Mouse (Mus musculus): ENCODE results near the gene Slc7a14. TPM values are rescaled to one million over a fixed set of nuclear protein-coding genes. Genes with fewer than 3 reads are reported as not detected.

The Slc7a14 gene
- total RNA-seq, 1 experiment: 0.18 TPM

DNA sequence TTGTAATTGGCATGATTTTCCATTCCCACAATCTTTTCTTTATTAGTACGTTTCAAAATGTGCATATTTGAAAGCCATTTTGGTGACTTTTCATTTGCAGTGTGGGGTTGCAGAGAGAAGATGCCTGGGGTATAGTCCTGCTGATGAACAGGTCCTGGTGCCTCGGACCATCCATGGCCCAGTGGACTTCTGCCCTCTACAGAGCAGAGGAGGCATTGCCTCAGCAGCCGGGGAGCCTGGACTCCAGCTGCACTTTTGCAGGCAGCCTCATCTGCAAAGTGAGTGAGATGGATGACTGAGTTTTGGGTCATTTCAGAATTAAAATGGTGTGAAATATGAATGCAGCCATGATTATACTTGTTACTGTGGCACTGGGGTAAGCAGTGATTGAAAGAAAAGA, 72.2 kb downstream of the Slc7a14 start:
- Histone ChIP-seq H3K9ac (ENCODE audit: insufficient read depth, low read depth, low read length, poor library complexity, severe bottlenecking) (no peak overlapping the region), H3K4me1 (ENCODE audit: control insufficient read depth in 2 of 2, insufficient read depth in 2 of 2, low read length in 2 of 2, poor library complexity in 1 of 2) (no peaks in the 10 kb centered on the region), H3K36me3 (ENCODE audit: control insufficient read depth, insufficient read depth, low read length, poor library complexity, severe bottlenecking) (no peaks in the 10 kb centered on the region), H3K27ac (ENCODE audit: insufficient read depth, low read depth, low read length, poor library complexity, severe bottlenecking) (no peak overlapping the region), H3K9me3 (ENCODE audit: control insufficient read depth, insufficient read depth, low read depth, low read length) (no peaks in the 10 kb centered on the region), H3K4me3 (ENCODE audit: insufficient read depth in 1 of 2, low read depth in 1 of 2, low read length in 2 of 2, poor library complexity in 1 of 2, severe bottlenecking in 1 of 2) (no peak overlapping the region)
- no peak for TF ChIP-seq HCFC1 (IDR thresholded peaks at IDR 0.05; ENCODE audit: borderline replicate concordance, insufficient read depth, low read length)
- no peak for DNase-seq (ENCODE audit: low read depth, low spot score)
- in situ Hi-C loops (cut with MboI; ENCODE audit: low sequenced_read_pairs in 2 of 2, unreplicated experiment in 2 of 2): no loop called here

DNA sequence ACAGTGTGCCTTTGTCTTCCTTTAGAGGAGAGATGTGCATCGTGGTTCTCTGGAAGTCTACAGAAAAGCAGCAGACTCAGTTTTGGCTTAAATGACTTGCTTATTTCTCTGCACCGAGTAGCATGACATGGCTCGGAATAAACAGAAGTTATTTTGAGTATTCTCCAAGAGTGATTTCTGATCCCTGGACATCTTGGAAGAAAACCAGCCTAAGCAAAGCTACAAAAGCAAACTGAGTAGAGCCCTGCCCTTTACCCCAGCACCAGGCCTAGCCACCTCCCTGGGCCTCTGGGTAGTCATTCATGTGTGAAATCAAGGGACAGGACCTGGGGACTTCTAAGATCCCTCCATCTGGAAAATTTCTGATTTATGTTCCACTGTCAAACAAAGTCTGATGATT, 74.0 kb downstream of the Slc7a14 start:
- no peak for TF ChIP-seq MAFK (IDR thresholded peaks at IDR 0.05; ENCODE audit: insufficient read depth, low read depth, low read length)
- no peak for TF ChIP-seq CHD2 (IDR thresholded peaks at IDR 0.05; ENCODE audit: low read depth, low read length)
- no peak for TF ChIP-seq ZNF384 (IDR thresholded peaks at IDR 0.05; ENCODE audit: low read depth, low read length)
- no peak for TF ChIP-seq HCFC1 (IDR thresholded peaks at IDR 0.05; ENCODE audit: borderline replicate concordance, insufficient read depth, low read length)
- TF ChIP-seq ZC3H11A (IDR thresholded peaks at IDR 0.05; ENCODE audit: borderline replicate concordance, low read depth, low read length): no peak
- in situ Hi-C loops (cut with MboI; ENCODE audit: low sequenced_read_pairs in 2 of 2, unreplicated experiment in 2 of 2): no loop called here

DNA sequence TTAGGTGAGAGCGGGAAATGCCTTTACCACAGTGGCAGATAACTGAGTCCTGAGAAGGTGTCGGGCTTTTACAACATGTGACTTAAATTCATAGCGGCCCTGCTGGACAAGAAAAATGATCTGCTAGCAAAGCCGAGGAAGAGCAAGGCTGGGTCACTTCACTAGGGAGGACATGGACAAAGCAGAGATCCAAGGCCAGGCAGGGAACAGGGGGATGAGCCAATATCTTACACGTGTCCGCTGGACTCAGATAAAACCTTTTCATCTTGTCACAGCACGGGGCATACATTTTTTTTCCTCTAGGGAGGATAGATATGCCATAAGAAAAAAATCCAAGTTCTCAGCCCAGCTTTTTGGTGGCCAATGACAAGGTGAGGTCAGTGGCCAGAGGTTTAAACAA, 75.8 kb downstream of the Slc7a14 start:
- Histone ChIP-seq H3K9me3 (ENCODE audit: control insufficient read depth, insufficient read depth, low read depth, low read length) (no peaks in the 10 kb centered on the region), H3K4me1 (ENCODE audit: control insufficient read depth in 2 of 2, insufficient read depth in 2 of 2, low read length in 2 of 2, poor library complexity in 1 of 2) (no peaks in the 10 kb centered on the region), H3K4me3 (ENCODE audit: insufficient read depth in 1 of 2, low read depth in 1 of 2, low read length in 2 of 2, poor library complexity in 1 of 2, severe bottlenecking in 1 of 2) (no peak overlapping the region), H3K9ac (ENCODE audit: insufficient read depth, low read depth, low read length, poor library complexity, severe bottlenecking) (no peak overlapping the region), H3K27ac (ENCODE audit: insufficient read depth, low read depth, low read length, poor library complexity, severe bottlenecking) (no peak overlapping the region), H3K36me3 (ENCODE audit: control insufficient read depth, insufficient read depth, low read length, poor library complexity, severe bottlenecking) (no peaks in the 10 kb centered on the region)
- in situ Hi-C loops (cut with MboI; ENCODE audit: low sequenced_read_pairs in 2 of 2, unreplicated experiment in 2 of 2): no loop called here
- DNase-seq (ENCODE audit: low read depth, low spot score): no peak
- TF ChIP-seq CHD2 (IDR thresholded peaks at IDR 0.05; ENCODE audit: low read depth, low read length): no peak
- no peak for TF ChIP-seq MAFK (IDR thresholded peaks at IDR 0.05; ENCODE audit: insufficient read depth, low read depth, low read length)
- no peak for TF ChIP-seq ZNF384 (IDR thresholded peaks at IDR 0.05; ENCODE audit: low read depth, low read length)
- TF ChIP-seq ZC3H11A (IDR thresholded peaks at IDR 0.05; ENCODE audit: borderline replicate concordance, low read depth, low read length): no peak
- no peak for TF ChIP-seq HCFC1 (IDR thresholded peaks at IDR 0.05; ENCODE audit: borderline replicate concordance, insufficient read depth, low read length)

More for the DNA sequence above, 74.0 kb downstream of the Slc7a14 start:
- H3K9me3 ChIP-seq (ENCODE audit: control insufficient read depth, insufficient read depth, low read depth, low read length): no peaks in the 10 kb centered on the region
- no peak overlapping the region for H3K4me3 ChIP-seq (ENCODE audit: insufficient read depth in 1 of 2, low read depth in 1 of 2, low read length in 2 of 2, poor library complexity in 1 of 2, severe bottlenecking in 1 of 2)
- no peak overlapping the region for H3K9ac ChIP-seq (ENCODE audit: insufficient read depth, low read depth, low read length, poor library complexity, severe bottlenecking)
- no peaks in the 10 kb centered on the region for H3K4me1 ChIP-seq (ENCODE audit: control insufficient read depth in 2 of 2, insufficient read depth in 2 of 2, low read length in 2 of 2, poor library complexity in 1 of 2)
- no peak for DNase-seq (ENCODE audit: low read depth, low spot score)
- H3K27ac ChIP-seq (ENCODE audit: insufficient read depth, low read depth, low read length, poor library complexity, severe bottlenecking): no peak overlapping the region
- no peaks in the 10 kb centered on the region for H3K36me3 ChIP-seq (ENCODE audit: control insufficient read depth, insufficient read depth, low read length, poor library complexity, severe bottlenecking)

DNA sequence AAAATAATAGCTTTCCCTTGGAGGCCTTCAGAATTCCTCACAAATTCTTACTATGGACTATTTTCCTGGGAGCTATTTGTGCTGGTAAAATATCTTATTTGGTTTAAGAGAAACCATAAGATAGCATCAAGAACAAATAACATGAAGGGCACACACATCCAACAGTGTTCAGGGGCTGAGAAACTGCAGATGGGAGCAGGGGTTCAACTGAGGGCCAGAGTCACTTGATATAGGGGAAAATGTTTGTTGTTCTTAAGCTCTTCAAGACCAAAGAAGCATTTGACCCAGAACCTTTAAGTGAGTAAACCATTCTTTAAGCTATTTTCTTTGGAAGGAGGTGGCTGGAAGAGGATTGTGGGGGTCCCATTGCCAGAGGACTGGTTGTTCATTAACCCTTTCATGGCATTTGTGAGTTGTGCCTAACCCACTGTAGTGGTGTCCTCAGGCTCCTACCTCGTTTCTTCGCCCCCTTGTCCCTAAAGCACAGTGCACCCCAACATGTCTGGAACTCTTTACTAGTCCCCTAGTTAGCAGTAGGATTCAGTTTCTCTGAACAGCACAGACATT, 76.3 kb downstream of the Slc7a14 start:
- Histone ChIP-seq H3K4me3 (ENCODE audit: insufficient read depth in 1 of 2, low read depth in 1 of 2, low read length in 2 of 2, poor library complexity in 1 of 2, severe bottlenecking in 1 of 2) (no peak overlapping the region), H3K36me3 (ENCODE audit: control insufficient read depth, insufficient read depth, low read length, poor library complexity, severe bottlenecking) (no peaks in the 10 kb centered on the region), H3K9ac (ENCODE audit: insufficient read depth, low read depth, low read length, poor library complexity, severe bottlenecking) (no peak overlapping the region), H3K9me3 (ENCODE audit: control insufficient read depth, insufficient read depth, low read depth, low read length) (no peaks in the 10 kb centered on the region), H3K27ac (ENCODE audit: insufficient read depth, low read depth, low read length, poor library complexity, severe bottlenecking) (no peak overlapping the region), H3K4me1 (ENCODE audit: control insufficient read depth in 2 of 2, insufficient read depth in 2 of 2, low read length in 2 of 2, poor library complexity in 1 of 2) (no peaks in the 10 kb centered on the region)
- TF ChIP-seq MAFK (IDR thresholded peaks at IDR 0.05; ENCODE audit: insufficient read depth, low read depth, low read length) (no peak), HCFC1 (IDR thresholded peaks at IDR 0.05; ENCODE audit: borderline replicate concordance, insufficient read depth, low read length) (no peak), CHD2 (IDR thresholded peaks at IDR 0.05; ENCODE audit: low read depth, low read length) (no peak), ZNF384 (IDR thresholded peaks at IDR 0.05; ENCODE audit: low read depth, low read length) (no peak), ZC3H11A (IDR thresholded peaks at IDR 0.05; ENCODE audit: borderline replicate concordance, low read depth, low read length) (no peak)
- no peak for DNase-seq (ENCODE audit: low read depth, low spot score)
- in situ Hi-C loops (cut with MboI; ENCODE audit: low sequenced_read_pairs in 2 of 2, unreplicated experiment in 2 of 2): no loop called here

DNA sequence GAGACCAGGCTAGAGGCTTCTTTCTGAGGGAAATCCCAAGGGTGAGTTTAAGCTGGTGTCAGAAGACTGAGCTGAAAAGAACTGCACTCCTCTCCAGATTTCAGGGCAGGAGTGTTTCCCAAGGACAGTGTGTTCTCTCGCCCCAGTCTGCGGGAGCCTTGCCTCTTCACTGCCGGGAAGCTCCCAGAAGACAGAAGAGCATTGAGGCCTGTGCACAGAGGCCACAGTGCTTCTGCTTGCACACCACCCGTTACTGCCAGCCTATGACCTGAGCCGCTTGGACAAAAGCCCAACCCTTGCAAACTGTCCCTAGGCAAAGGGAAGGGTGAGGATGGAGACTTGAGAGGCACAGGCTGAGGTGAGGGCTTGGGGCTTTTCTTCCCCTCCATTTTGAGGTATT, 80.9 kb downstream of the Slc7a14 start:
- in situ Hi-C loops (cut with MboI; ENCODE audit: low sequenced_read_pairs in 2 of 2, unreplicated experiment in 2 of 2): no loop called here
- TF ChIP-seq HCFC1 (IDR thresholded peaks at IDR 0.05; ENCODE audit: borderline replicate concordance, insufficient read depth, low read length) (no peak), ZNF384 (IDR thresholded peaks at IDR 0.05; ENCODE audit: low read depth, low read length) (no peak), MAFK (IDR thresholded peaks at IDR 0.05; ENCODE audit: insufficient read depth, low read depth, low read length) (no peak), ZC3H11A (IDR thresholded peaks at IDR 0.05; ENCODE audit: borderline replicate concordance, low read depth, low read length) (no peak), CHD2 (IDR thresholded peaks at IDR 0.05; ENCODE audit: low read depth, low read length) (no peak)

More for the DNA sequence above, 80.9 kb downstream of the Slc7a14 start:
- Histone ChIP-seq H3K9me3 (ENCODE audit: control insufficient read depth, insufficient read depth, low read depth, low read length) (no peaks in the 10 kb centered on the region), H3K4me1 (ENCODE audit: control insufficient read depth in 2 of 2, insufficient read depth in 2 of 2, low read length in 2 of 2, poor library complexity in 1 of 2) (no peaks in the 10 kb centered on the region), H3K36me3 (ENCODE audit: control insufficient read depth, insufficient read depth, low read length, poor library complexity, severe bottlenecking) (no peaks in the 10 kb centered on the region), H3K27ac (ENCODE audit: insufficient read depth, low read depth, low read length, poor library complexity, severe bottlenecking) (no peak overlapping the region), H3K9ac (ENCODE audit: insufficient read depth, low read depth, low read length, poor library complexity, severe bottlenecking) (no peak overlapping the region), H3K4me3 (ENCODE audit: insufficient read depth in 1 of 2, low read depth in 1 of 2, low read length in 2 of 2, poor library complexity in 1 of 2, severe bottlenecking in 1 of 2) (no peak overlapping the region)
- DNase-seq (ENCODE audit: low read depth, low spot score): no peak
